Mouse (Mus musculus) midbrain, postnatal 0 days (tissue): ENCODE measurements around the gene Mapk8ip3. TPM values are rescaled to one million over a fixed set of nuclear protein-coding genes. Genes with fewer than 3 reads are reported as not detected.

Source experiments
- ATAC-seq: fragments of 200-750 bp; cut with Nextera tagmentation; 2 replicates; pipeline ENCODE4 v1.8.0; 2017; ENCODE audit warnings: moderate number of reproducible peaks, mild to moderate bottlenecking, moderate TSS enrichment, moderate library complexity; ENCODE audit not compliant: low FRiP score
- DNase-seq: peaks from one replicate; pipeline ENCODE4 v3.0.0-alpha.2; 2015; ENCODE audit warnings: low spot score
- H3K27ac ChIP-seq: fragments of 300-500 bp; sonication (generic); 2 replicates; pipeline ENCODE4 v1.5.1; 2014; ENCODE audit warnings: low read depth, mild to moderate bottlenecking, low read length, mixed read lengths
- H3K27me3 ChIP-seq: fragments of 300-500 bp; sonication (generic); 2 replicates; pipeline ENCODE4 v1.6.1; 2014; ENCODE audit warnings: low read length, control low read depth, mixed read lengths; ENCODE audit not compliant: insufficient read depth
- H3K36me3 ChIP-seq: fragments of 300-500 bp; sonication (generic); 2 replicates; pipeline ENCODE4 v1.6.1; 2014; ENCODE audit warnings: low read length, control low read depth, mixed read lengths; ENCODE audit not compliant: insufficient read depth
- H3K4me1 ChIP-seq: fragments of 300-500 bp; sonication (generic); 2 replicates; pipeline ENCODE4 v1.6.1; 2014; ENCODE audit warnings: mild to moderate bottlenecking, control low read depth, antibody characterized with exemption, low read length, mixed read lengths; ENCODE audit not compliant: insufficient read depth
- H3K4me2 ChIP-seq: fragments of 300-500 bp; sonication (generic); 2 replicates; pipeline ENCODE4 v1.6.1; 2014; ENCODE audit warnings: low read depth, mild to moderate bottlenecking, low read length, mixed read lengths; ENCODE audit not compliant: poor library complexity, severe bottlenecking
- H3K4me3 ChIP-seq: fragments of 300-500 bp; sonication (generic); 2 replicates; pipeline ENCODE4 v1.5.1; 2014; ENCODE audit warnings: low read depth, mild to moderate bottlenecking, low read length, moderate library complexity
- H3K9ac ChIP-seq: fragments of 300-500 bp; sonication (generic); replicated peaks from 2 replicates; pipeline ENCODE4 v1.6.1; 2014; ENCODE audit warnings: mild to moderate bottlenecking, low read length, moderate library complexity, mixed read lengths; ENCODE audit not compliant: poor library complexity, severe bottlenecking
- H3K9me3 ChIP-seq: fragments of 300-500 bp; sonication (generic); 2 replicates; pipeline ENCODE4 v1.6.1; 2016; ENCODE audit warnings: low read length, control low read depth
- CTCF ChIP-seq: IDR thresholded peaks from 2 replicates; pipeline ENCODE4 v1.5.1; 2016; ENCODE audit warnings: antibody characterized with exemption, mild to moderate bottlenecking
- WGBS: fragments of 180-500 bp; shearing (Covaris S2); extraction: QIAGEN DNeasy Blood & Tissue Kit; methylation state at CpG from one replicate; pipeline ENCODE4 v1.1.7; 2014; 5-methylcytosine and 5-hydroxymethylcytosine counted together
- polyA plus RNA-seq: library from polyadenylated mRNA; unstranded; fragments of >200 nt; fragmentation: Nextera tagmentation; extraction: Ambion mirVana; gene quantifications from 2 replicates; pipeline ENCODE4 v1.2.1, GENCODE M21; 2015
- total RNA-seq: library from RNA; depleted of rRNA; stranded (reverse); fragments of >200 nt; gene quantifications from 2 replicates; pipeline ENCODE4 v1.2.3, GENCODE M21; 2014

The Mapk8ip3 gene
- total and polyA plus RNA-seq, 2 experiments from 2014 or later = 72.5 to 168 TPM

DNA sequence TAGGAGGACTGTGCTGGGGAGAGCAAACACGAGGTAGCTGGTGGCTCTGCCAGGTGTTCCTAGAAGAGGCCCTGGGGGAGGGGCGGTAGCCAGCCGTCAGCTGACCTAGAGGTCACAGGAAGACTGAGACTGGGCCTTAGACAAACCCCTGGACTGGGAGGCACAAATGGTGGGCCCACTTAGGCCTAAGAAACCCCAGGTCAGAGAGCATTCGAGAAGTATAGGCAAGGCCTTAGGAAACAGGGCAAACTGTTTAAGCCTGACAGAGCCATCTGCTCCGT, 58.7 kb downstream of the Mapk8ip3 start:
- no peak for ATAC-seq
- Histone ChIP-seq H3K27ac (no peak overlapping the region), H3K27me3 (no peaks in the 10 kb centered on the region), H3K4me2 (no peak overlapping the region), H3K4me3 (no peak overlapping the region), H3K36me3 (peaks cover 5% of the 10 kb centered on the region), H3K9ac (no peak overlapping the region), H3K4me1 (no peaks in the 10 kb centered on the region), H3K9me3 (no peaks in the 10 kb centered on the region)
- no peak for TF ChIP-seq CTCF
- no peak for DNase-seq
- 39% methylated on average over 5 of the region's 5 CpGs for WGBS

- H3K9me3 ChIP-seq = no peaks in the 10 kb centered on the region
- TF ChIP-seq CTCF = no peak
- H3K4me3 ChIP-seq = no peak overlapping the region
- ATAC-seq (no peak), DNase-seq (no peak)
- no peaks in the 10 kb centered on the region; the same call in 1 of the 2 replicates for H3K36me3 ChIP-seq
- no peak overlapping the region for H3K4me2 ChIP-seq
- H3K4me1 ChIP-seq = no peaks in the 10 kb centered on the region
- H3K27ac ChIP-seq = no peak overlapping the region
- H3K9ac ChIP-seq = no peak overlapping the region
- H3K27me3 ChIP-seq = no peaks in the 10 kb centered on the region
- WGBS = 68% methylated on average over 10 of the region's 10 CpGs
Measured at GRCm38 (mm10) chr17:24877336-24878116, 59.3 kb downstream of the Mapk8ip3 start.

DNA sequence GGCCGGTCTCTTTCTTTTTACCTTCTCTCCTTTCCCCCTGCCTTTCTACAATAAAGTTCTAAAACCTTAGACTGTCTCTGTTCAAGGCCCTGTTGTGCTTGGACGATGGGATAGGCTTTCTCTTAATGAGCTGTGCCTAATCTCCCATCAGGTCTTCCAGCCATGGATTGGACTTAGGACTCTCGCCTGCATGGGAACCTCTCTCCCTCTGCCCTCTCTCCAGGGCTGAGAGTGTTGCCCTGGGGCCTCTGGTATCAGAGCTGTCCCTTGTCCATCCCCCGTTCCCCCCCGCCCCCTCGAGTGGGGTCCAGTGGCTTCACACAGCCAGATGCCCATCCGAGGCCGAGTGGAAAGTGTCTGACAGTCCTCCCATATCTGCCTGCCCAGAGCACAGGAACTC, 61.8 kb downstream of the Mapk8ip3 start:
- ATAC-seq (no peak), DNase-seq (no peak)
- H3K9me3 ChIP-seq = no peaks in the 10 kb centered on the region
- H3K4me3 ChIP-seq = no peak overlapping the region
- no peaks in the 10 kb centered on the region for H3K27me3 ChIP-seq
- no peak overlapping the region for H3K4me2 ChIP-seq
- H3K27ac ChIP-seq = no peak overlapping the region
- no peaks in the 10 kb centered on the region for H3K4me1 ChIP-seq
- WGBS = 72% methylated on average over 8 of the region's 8 CpGs
- TF ChIP-seq CTCF = no peak
- H3K9ac ChIP-seq = no peak overlapping the region
- no peaks in the 10 kb centered on the region for H3K36me3 ChIP-seq

DNA sequence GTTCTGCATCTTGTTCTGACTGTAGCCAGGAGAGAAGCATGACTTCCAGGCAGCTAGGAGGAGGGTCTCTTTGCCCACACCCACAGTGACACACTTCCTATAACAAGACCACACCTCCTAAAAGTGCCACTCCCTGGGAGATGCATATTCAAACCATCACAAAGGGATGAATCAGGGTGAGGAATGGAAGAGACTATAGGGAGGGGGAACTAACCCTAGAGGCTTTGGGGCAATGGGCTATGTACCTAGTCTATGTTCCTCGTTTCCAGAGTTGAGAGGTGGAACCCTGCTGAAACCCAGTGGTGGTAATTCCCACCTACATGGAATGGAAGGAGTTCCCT, 62.4 kb downstream of the Mapk8ip3 start:
- TF ChIP-seq CTCF = no peak
- H3K27me3 ChIP-seq = no peaks in the 10 kb centered on the region
- WGBS = 29% methylated on average over 1 of the region's 1 CpGs
- no peak overlapping the region for H3K9ac ChIP-seq
- no peaks in the 10 kb centered on the region for H3K4me1 ChIP-seq
- H3K4me2 ChIP-seq = no peak overlapping the region
- H3K36me3 ChIP-seq = no peaks in the 10 kb centered on the region
- H3K4me3 ChIP-seq = no peak overlapping the region
- no peak for ATAC-seq
- no peaks in the 10 kb centered on the region for H3K9me3 ChIP-seq
- H3K27ac ChIP-seq = no peak overlapping the region
- DNase-seq = no peak

- H3K36me3 ChIP-seq = no peaks in the 10 kb centered on the region
- no peaks in the 10 kb centered on the region for H3K9me3 ChIP-seq
- WGBS = 50% methylated on average over 4 of the region's 4 CpGs
- ATAC-seq (no peak), DNase-seq (no peak)
- no peak overlapping the region for H3K27ac ChIP-seq
- H3K4me1 ChIP-seq = no peaks in the 10 kb centered on the region
- TF ChIP-seq CTCF = no peak
- H3K9ac ChIP-seq = no peak overlapping the region
- H3K4me2 ChIP-seq = no peak overlapping the region
- H3K4me3 ChIP-seq = no peak overlapping the region
- H3K27me3 ChIP-seq = no peaks in the 10 kb centered on the region
Measured at GRCm38 (mm10) chr17:24873695-24874404, 62.9 kb downstream of the Mapk8ip3 start.

- no peak for DNase-seq
- Histone ChIP-seq H3K4me1 (no peaks in the 10 kb centered on the region), H3K27ac (no peak overlapping the region), H3K4me3 (no peak overlapping the region), H3K4me2 (no peak overlapping the region), H3K27me3 (no peaks in the 10 kb centered on the region), H3K36me3 (peaks cover 40% of the 10 kb centered on the region), H3K9me3 (no peaks in the 10 kb centered on the region), H3K9ac (no peak overlapping the region)
- 91% methylated on average over 10 of the region's 10 CpGs for WGBS
- no peak for ATAC-seq
- TF ChIP-seq CTCF = no peak
Measured at GRCm38 (mm10) chr17:24867914-24868313, 68.9 kb downstream of the Mapk8ip3 start.
